Mouse (Mus musculus): ENCODE measurements around the gene Mrps27. TPM values are rescaled to one million over a fixed set of nuclear protein-coding genes. Genes with fewer than 3 reads are reported as not detected.

The Mrps27 gene
- polyA plus RNA-seq, 1 experiment from 2014 or later: 63.4 TPM

DNA sequence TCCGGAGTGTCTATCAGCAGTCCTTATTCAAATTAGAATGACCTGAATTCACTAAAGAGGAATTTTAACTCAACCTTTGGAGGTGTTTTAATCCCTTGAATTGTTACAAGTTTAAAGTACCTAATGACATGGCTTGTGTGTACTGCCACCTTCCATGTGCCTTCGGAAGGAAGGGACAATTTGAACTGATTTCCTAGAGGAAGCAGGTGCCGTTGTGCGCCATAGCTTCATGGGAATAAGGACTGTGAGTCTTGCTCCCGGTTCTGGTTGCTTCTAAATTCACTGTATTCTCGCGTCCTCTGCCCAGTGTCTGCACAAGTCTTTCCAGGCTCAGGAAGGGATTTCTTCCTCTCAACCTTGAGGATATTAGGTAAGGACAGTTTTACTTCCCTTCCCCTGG is 41.8 kb downstream of the Mrps27 start:
- WGBS: 93% methylated on average over 7 of the region's 7 CpGs
- no peak overlapping the region for H3K4me3 ChIP-seq (ENCODE audit: low read depth, low read length)
- ATAC-seq (replicated peaks; ENCODE audit: low FRiP score) (no peak), DNase-seq (ENCODE audit: low spot score) (no peak)
- no peak overlapping the region for H3K27ac ChIP-seq (ENCODE audit: low read depth, low read length)
- H3K27me3 ChIP-seq (ENCODE audit: control insufficient read depth, insufficient read depth, low read length): no peaks in the 10 kb centered on the region
- H3K9me3 ChIP-seq (ENCODE audit: control insufficient read depth, low read length): no peaks in the 10 kb centered on the region
- H3K9ac ChIP-seq (ENCODE audit: low read length): no peak overlapping the region
- no peak overlapping the region for H3K4me2 ChIP-seq (ENCODE audit: low read depth, low read length, severe bottlenecking)
- no peaks in the 10 kb centered on the region; the same call in 1 of the 2 replicates for H3K4me1 ChIP-seq (replicated peaks; ENCODE audit: control insufficient read depth, insufficient read depth, low read length)
- H3K36me3 ChIP-seq (ENCODE audit: control insufficient read depth, insufficient read depth, low read length): no peaks in the 10 kb centered on the region

DNA sequence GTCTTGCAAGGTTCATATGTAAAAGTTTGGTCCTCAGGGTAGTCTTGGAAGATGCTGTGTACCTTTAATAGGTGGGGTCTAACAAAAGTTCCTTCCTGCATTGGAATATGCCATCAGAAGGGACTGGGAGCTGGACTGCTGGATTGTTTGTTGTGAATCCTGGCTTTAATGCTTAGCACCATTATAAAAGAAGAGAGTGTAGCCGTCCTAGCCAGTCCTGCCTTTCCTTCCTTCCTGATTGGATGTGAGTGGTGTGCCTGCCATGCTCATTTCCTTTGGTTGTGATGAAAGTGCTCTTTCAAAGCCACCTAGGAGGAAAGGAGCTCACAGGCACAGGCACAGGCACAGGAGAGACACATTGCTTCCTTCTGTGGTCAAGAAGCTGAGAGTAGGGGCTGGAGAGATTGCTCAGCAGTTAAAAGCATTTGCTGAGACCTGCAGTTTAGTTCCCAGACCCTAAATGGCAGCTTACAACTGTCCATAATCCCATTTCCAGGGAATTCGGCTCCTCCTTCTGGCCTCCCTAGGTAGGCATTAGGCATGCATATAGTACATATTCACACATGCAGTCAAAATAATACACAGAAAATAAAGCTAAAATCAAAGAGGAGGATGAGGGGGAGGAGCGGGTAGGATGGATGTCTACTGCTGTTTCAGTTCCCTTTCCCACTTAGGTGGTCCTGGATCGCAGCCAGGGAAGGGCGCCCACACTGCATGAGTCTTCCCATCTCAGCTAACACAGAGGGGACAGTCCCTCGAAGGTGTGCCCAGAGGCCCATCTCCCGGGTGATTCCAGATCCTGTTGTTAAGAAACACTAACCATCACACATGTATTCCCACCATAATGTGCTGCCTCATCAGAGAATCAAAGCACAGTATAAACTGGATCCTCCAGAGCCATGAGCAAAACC is 43.6 kb downstream of the Mrps27 start:
- Histone ChIP-seq H3K4me3 (ENCODE audit: low read depth, low read length) (no peak overlapping the region), H3K4me2 (ENCODE audit: low read depth, low read length, severe bottlenecking) (no peak overlapping the region), H3K36me3 (ENCODE audit: control insufficient read depth, insufficient read depth, low read length) (no peaks in the 10 kb centered on the region), H3K9ac (ENCODE audit: low read length) (no peak overlapping the region), H3K9me3 (ENCODE audit: control insufficient read depth, low read length) (no peaks in the 10 kb centered on the region), H3K4me1 (replicated peaks; ENCODE audit: control insufficient read depth, insufficient read depth, low read length) (no peaks in the 10 kb centered on the region; the same call in 1 of the 2 replicates), H3K27me3 (ENCODE audit: control insufficient read depth, insufficient read depth, low read length) (no peaks in the 10 kb centered on the region), H3K27ac (ENCODE audit: low read depth, low read length) (no peak overlapping the region)
- no peak for DNase-seq (ENCODE audit: low spot score)
- ATAC-seq (replicated peaks; ENCODE audit: low FRiP score): no peak
- WGBS: 76% methylated on average over 7 of the region's 7 CpGs

DNA sequence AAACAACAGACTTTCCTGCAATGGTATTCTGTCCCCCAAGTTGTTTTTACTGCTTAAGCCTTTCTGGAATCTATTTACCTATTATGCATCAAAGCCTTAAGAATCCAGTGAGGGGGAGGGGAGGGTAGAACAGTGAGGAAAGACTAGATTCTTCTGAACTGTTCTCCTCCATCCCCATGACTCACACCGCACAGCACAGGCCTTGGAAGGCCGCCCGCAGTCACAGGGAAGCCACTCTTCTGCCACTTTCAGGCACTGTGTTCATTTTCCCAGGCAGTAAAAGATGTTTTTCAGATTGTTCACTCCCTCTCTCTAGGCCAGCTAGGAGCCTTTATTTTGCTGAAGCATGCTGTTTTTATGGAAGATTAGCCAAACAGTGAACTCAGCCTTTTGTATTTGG is 46.8 kb downstream of the Mrps27 start:
- H3K9ac ChIP-seq (ENCODE audit: low read length): no peak overlapping the region
- DNase-seq (ENCODE audit: low spot score): no peak
- peaks cover 3% of the 10 kb centered on the region; the same call in 1 of the 2 replicates for H3K4me1 ChIP-seq (replicated peaks; ENCODE audit: control insufficient read depth, insufficient read depth, low read length)
- H3K9me3 ChIP-seq (ENCODE audit: control insufficient read depth, low read length): no peaks in the 10 kb centered on the region
- H3K27ac ChIP-seq (ENCODE audit: low read depth, low read length): no peak overlapping the region
- no peak overlapping the region for H3K4me3 ChIP-seq (ENCODE audit: low read depth, low read length)
- H3K36me3 ChIP-seq (ENCODE audit: control insufficient read depth, insufficient read depth, low read length): no peaks in the 10 kb centered on the region
- H3K27me3 ChIP-seq (ENCODE audit: control insufficient read depth, insufficient read depth, low read length): no peaks in the 10 kb centered on the region
- H3K4me2 ChIP-seq (ENCODE audit: low read depth, low read length, severe bottlenecking): no peak overlapping the region
- ATAC-seq (replicated peaks; ENCODE audit: low FRiP score): no peak
- 77% methylated on average over 3 of the region's 3 CpGs for WGBS

DNA sequence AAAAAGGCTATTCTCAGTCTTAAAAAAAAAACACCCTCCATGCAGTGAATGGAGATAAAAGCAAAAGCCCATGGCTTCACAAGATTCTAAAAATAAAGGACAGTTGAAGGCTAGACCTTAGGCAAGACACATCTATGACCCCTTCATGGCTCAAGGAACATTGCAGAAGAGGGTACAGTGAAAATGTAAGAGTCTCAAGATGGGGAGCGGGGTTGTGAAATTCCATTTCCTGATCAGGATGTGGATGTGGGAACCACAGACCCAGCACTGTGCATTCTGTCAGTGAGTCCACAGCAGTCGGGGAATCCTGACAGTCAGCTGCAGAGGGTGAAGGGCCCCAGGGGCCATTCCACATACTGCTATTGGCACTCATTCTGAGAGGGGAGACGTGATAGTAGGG is 48.5 kb downstream of the Mrps27 start:
- DNase-seq (ENCODE audit: low spot score): no peak
- H3K27me3 ChIP-seq (ENCODE audit: control insufficient read depth, insufficient read depth, low read length): no peaks in the 10 kb centered on the region

DNA sequence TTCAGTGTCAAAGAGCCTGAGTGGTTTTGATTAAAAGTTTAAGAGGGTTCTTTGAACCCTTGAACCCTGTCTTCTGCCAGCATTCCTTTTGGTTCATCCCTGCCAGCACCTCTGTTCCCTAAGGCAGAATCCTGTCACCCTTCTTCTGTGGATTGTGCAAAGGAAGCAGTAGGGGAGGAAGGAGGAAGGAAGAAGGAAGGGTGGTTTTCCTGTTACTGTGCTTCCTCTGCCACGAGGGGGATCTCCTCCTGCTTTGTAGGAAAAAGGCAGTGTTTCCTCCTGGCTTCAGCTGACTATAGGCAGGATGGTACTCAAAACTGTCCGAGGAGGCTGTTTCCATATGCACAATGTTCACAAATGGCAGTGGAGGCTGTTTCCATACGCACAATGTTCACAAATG is 50.1 kb downstream of the Mrps27 start:
- DNase-seq (ENCODE audit: low spot score) (no peak), ATAC-seq (replicated peaks; ENCODE audit: low FRiP score) (no peak)
- Histone ChIP-seq H3K36me3 (ENCODE audit: control insufficient read depth, insufficient read depth, low read length) (no peaks in the 10 kb centered on the region), H3K4me1 (replicated peaks; ENCODE audit: control insufficient read depth, insufficient read depth, low read length) (peaks cover 8% of the 10 kb centered on the region; the same call in 1 of the 2 replicates), H3K27ac (ENCODE audit: low read depth, low read length) (no peak overlapping the region), H3K9me3 (ENCODE audit: control insufficient read depth, low read length) (no peaks in the 10 kb centered on the region), H3K9ac (ENCODE audit: low read length) (no peak overlapping the region), H3K4me2 (ENCODE audit: low read depth, low read length, severe bottlenecking) (no peak overlapping the region), H3K27me3 (ENCODE audit: control insufficient read depth, insufficient read depth, low read length) (no peaks in the 10 kb centered on the region), H3K4me3 (ENCODE audit: low read depth, low read length) (no peak overlapping the region)
- 51% methylated on average over 3 of the region's 3 CpGs for WGBS

More for the DNA sequence above, 48.5 kb downstream of the Mrps27 start:
- Histone ChIP-seq H3K9me3 (ENCODE audit: control insufficient read depth, low read length) (no peaks in the 10 kb centered on the region), H3K27ac (ENCODE audit: low read depth, low read length) (no peak overlapping the region), H3K9ac (ENCODE audit: low read length) (no peak overlapping the region), H3K4me1 (replicated peaks; ENCODE audit: control insufficient read depth, insufficient read depth, low read length) (peaks cover 8% of the 10 kb centered on the region; the same call in 1 of the 2 replicates), H3K4me3 (ENCODE audit: low read depth, low read length) (no peak overlapping the region), H3K4me2 (ENCODE audit: low read depth, low read length, severe bottlenecking) (no peak overlapping the region), H3K36me3 (ENCODE audit: control insufficient read depth, insufficient read depth, low read length) (no peaks in the 10 kb centered on the region)
- 90% methylated on average over 3 of the region's 3 CpGs for WGBS
- ATAC-seq (replicated peaks; ENCODE audit: low FRiP score): no peak

DNA sequence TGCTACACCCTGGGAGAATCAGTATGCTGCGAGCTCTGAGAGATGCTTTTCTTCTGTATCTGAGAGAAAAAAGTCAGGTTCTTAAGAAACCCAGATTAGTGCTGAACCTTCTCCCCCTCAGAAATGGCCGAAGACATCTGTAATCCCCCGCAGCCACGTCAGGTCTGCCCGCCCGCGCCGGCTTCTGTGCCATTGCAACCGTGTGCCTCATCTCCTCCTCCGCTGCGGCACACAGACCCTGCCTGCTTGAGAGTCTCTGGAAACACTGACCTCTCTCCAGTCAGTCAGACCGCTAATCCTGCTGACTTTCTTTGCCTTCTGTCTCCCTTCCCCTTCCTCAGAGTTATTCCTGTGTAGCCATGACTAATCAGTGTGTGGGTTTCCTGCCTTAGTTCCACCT is 50.9 kb downstream of the Mrps27 start:
- H3K36me3 ChIP-seq (ENCODE audit: control insufficient read depth, insufficient read depth, low read length): no peaks in the 10 kb centered on the region
- peak overlapping the region; percentile 15; the same call in 1 of the 2 replicates for H3K27ac ChIP-seq (ENCODE audit: low read depth, low read length)
- ATAC-seq (replicated peaks; ENCODE audit: low FRiP score): no peak
- H3K4me1 ChIP-seq (replicated peaks; ENCODE audit: control insufficient read depth, insufficient read depth, low read length): peaks cover 8% of the 10 kb centered on the region; the same call in 1 of the 2 replicates
- 35% methylated on average over 12 of the region's 12 CpGs for WGBS
- no peak overlapping the region for H3K4me2 ChIP-seq (ENCODE audit: low read depth, low read length, severe bottlenecking)
- H3K9ac ChIP-seq (ENCODE audit: low read length): no peak overlapping the region
- H3K4me3 ChIP-seq (ENCODE audit: low read depth, low read length): no peak overlapping the region
- H3K9me3 ChIP-seq (ENCODE audit: control insufficient read depth, low read length): no peaks in the 10 kb centered on the region
- no peaks in the 10 kb centered on the region for H3K27me3 ChIP-seq (ENCODE audit: control insufficient read depth, insufficient read depth, low read length)
- DNase-seq (ENCODE audit: low spot score): no peak

DNA sequence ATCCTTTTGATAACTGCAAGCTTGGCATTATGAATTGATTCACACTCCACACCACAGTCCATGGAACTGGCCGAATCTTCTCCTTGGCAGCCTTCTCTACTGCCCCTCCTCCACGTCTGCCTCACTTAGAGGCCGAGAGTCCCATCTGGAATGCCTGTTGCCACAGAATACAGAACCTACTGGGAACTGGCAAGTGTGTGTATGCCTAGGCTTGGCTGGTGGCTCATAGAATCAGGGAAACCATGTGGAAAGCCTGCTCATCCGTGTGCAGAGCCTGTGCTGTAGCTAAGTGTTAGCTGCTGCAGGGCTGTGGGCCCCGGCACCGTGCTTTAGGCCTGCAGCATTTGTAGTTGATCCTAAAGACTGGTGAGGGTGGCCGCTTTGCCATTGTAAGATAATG is 52.6 kb downstream of the Mrps27 start:
- Histone ChIP-seq H3K36me3 (ENCODE audit: control insufficient read depth, insufficient read depth, low read length) (no peaks in the 10 kb centered on the region), H3K9me3 (ENCODE audit: control insufficient read depth, low read length) (no peaks in the 10 kb centered on the region), H3K27me3 (ENCODE audit: control insufficient read depth, insufficient read depth, low read length) (no peaks in the 10 kb centered on the region), H3K4me1 (replicated peaks; ENCODE audit: control insufficient read depth, insufficient read depth, low read length) (peaks cover 8% of the 10 kb centered on the region; the same call in 1 of the 2 replicates), H3K4me2 (ENCODE audit: low read depth, low read length, severe bottlenecking) (no peak overlapping the region), H3K4me3 (ENCODE audit: low read depth, low read length) (no peak overlapping the region), H3K27ac (ENCODE audit: low read depth, low read length) (no peak overlapping the region), H3K9ac (ENCODE audit: low read length) (no peak overlapping the region)
- ATAC-seq (replicated peaks; ENCODE audit: low FRiP score): peak; percentile 77
- DNase-seq (ENCODE audit: low spot score): no peak
- WGBS: 48% methylated on average over 7 of the region's 7 CpGs

DNA sequence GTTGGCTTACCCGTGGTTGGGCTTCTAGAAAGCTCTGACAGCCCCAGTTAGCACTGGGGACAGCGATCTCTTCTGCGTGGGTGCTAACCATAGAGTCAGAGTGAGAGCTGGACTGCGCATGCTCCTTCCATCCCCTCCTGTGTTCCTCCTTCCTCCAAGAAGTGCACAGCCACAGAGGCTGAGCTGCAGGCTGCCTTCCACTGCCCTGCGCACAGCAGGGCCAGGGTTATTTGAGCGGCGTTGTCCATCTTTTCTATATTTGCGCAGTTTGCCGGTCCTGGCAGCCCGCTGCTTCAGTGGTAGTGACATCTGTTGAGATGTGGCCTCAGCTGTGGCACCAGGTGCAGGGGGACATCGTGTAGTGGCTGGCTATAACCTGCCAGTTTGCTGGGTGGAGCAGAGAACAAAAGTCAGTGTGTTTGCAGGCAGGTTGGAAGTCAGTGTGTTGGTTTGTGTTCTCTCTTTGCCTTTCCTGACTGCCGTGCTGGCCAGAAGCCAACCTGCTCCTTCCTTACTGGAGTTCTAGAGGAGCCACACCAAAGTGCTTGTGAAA is 53.6 kb downstream of the Mrps27 start:
- ATAC-seq (replicated peaks; ENCODE audit: low FRiP score) (no peak), DNase-seq (ENCODE audit: low spot score) (peak; percentile 38)
- Histone ChIP-seq H3K27me3 (ENCODE audit: control insufficient read depth, insufficient read depth, low read length) (no peaks in the 10 kb centered on the region), H3K4me1 (replicated peaks; ENCODE audit: control insufficient read depth, insufficient read depth, low read length) (peaks cover 8% of the 10 kb centered on the region; the same call in 1 of the 2 replicates), H3K36me3 (ENCODE audit: control insufficient read depth, insufficient read depth, low read length) (no peaks in the 10 kb centered on the region), H3K9me3 (ENCODE audit: control insufficient read depth, low read length) (no peaks in the 10 kb centered on the region), H3K4me3 (ENCODE audit: low read depth, low read length) (no peak overlapping the region), H3K9ac (ENCODE audit: low read length) (no peak overlapping the region), H3K4me2 (ENCODE audit: low read depth, low read length, severe bottlenecking) (no peak overlapping the region), H3K27ac (ENCODE audit: low read depth, low read length) (no peak overlapping the region)
- 92% methylated on average over 12 of the region's 12 CpGs for WGBS

Data from forebrain, embryonic 11.5 days (tissue).